Mouse (Mus musculus) liver, adult 2 months (tissue): ENCODE measurements around the gene 4933430I17Rik.

Source experiments
- CTCF ChIP-seq: fragments of 200-500 bp; IDR thresholded peaks from 2 replicates; pipeline ENCODE4 v1.5.1; 2011; ENCODE audit warnings: low read depth, low read length, control low read depth
- POLR2A ChIP-seq: fragments of 200-500 bp; IDR thresholded peaks from 2 replicates; pipeline ENCODE4 v1.6.1; 2011; ENCODE audit warnings: low read length, control low read depth; ENCODE audit not compliant: insufficient read depth; ENCODE audit errors: extremely low read depth

GRCm38 (mm10) chr4:62566530-62566929 lies 41.4 kb downstream of the 4933430I17Rik start:
- no peak for TF ChIP-seq CTCF
- no peak for TF ChIP-seq POLR2A
